Mouse (Mus musculus): Measurements from ENCODE around the gene Eif2b5.

The Eif2b5 gene

DNA sequence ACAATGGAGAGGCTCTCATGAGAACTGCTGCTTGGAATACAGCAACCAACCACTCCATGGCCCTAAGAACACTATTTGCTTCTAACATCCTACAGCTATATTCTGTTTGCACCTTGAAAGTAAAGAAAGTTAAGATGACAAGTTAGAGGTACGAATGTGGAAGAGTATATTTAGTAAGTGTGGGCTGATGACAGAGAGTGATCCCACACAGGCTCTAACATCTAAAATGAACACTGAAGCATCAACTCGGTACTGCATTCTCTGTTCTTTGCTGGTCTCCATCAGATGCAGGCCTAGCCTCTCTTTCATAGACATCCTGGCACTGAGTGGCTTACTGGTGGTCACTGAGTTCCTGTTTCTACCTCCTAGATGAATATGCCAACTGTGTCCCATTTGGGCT lies 9.4 kb upstream of the Eif2b5 start:
- DNase-seq (ENCODE audit: low spot score in 2 of 2) = no peak

DNA sequence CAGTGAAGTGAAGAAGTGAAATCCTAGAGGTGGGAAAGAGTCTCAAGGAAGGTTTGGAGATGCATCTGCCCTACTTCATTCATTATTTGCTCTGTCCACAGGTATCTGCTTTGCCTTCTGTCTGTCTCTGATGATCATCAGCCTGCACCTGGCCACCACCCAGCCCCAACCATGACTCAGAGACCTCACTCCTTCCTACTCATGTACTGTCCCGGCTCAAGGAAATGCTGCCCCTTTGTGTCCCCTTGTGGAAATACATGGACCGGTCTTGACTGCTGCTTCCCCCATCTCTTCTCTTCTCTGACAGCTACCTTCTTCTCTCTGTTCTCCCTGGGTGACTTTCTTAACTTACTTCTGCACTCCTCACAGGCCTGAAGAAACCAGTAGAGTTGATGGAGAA lies 8.0 kb upstream of the Eif2b5 start:
- DNase-seq (ENCODE audit: low spot score in 2 of 2) = no peak

DNA sequence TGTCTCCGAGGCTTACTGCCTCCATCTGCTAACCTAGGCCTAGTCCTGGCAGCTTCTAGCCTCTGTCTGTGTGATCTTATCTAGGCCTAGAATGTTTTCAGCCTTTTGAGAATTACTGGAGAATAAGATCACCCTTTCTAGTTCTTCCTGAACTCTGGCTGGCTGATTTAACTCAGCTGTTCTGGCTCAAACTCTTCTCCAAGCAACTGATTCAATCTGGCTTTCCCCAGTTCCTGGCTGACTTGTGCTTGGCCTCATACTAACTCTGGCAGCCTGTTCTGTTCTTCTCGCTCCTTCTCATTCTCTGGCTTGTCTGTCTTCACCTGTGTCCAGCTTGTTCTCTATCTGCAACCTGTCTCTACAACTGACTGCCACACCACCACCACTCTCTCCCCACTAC lies 7.3 kb upstream of the Eif2b5 start:
- no peak for DNase-seq (ENCODE audit: low spot score in 2 of 2)

DNA sequence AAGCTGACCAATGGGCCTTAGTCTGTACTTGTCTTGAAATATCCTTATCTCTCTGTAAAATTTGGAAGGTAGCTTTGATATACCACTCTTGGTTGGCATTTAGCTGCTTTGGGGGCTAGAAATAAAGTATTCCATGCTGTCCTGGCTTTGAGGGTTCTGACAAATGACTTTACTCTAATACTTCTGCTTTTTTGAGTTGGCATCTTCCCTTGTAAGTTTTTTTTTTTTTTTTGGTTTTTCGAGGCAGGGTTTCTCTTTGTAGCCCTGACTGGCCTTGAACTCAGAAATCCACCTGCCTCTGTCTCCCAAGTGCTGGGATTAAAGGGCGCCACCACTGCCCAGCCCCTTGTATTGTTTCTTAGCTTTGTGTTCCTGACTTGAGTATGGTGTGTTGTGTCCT lies 5.2 kb upstream of the Eif2b5 start:
- DNase-seq (ENCODE audit: low spot score in 2 of 2) = no peak

DNA sequence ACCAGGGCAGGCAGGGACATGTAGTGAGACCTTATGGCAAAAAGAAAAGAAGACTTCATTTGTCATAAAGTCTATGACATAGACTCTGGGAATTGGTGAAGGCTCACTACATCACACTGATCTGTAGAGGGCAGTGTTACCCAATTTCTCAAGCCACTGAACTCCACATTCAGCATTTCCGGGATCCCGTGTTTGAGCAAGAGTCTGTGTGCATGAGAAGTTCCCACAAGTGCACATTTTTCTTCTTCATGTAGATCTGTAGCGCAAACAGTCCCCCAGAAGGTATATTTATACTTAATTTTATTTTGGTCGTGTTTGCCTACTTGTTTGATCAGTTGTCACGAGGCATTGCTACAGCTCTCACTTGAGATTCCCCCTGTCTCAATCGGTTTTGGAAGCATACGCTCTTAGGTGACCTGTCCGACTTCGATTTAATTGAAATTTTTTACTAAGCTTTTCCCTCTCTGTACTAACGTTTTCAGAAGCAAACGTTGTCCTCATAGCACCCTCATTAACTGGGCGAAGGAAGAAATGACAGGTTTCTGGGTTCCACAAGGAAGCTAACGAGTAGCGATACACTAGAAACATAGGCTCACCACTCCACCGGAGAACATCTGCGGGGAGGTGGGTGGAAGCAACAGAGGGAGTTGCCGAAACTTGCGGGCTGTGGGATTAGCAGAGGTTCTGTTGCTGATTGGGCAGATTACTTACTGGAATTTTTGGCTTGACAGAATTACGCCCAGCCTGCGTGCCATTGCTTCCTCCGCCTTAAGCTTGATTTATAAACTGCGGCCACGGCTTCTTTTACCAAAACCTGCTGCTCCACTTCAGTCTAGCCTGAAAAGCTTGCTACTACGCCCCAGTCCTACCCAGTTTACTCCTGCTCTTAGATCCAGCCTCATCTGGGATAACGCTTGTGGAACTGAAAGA lies 1.7 kb upstream of the Eif2b5 start:
- peak; percentile 64 to 75 for DNase-seq (ENCODE audit: low spot score in 2 of 2)

DNA sequence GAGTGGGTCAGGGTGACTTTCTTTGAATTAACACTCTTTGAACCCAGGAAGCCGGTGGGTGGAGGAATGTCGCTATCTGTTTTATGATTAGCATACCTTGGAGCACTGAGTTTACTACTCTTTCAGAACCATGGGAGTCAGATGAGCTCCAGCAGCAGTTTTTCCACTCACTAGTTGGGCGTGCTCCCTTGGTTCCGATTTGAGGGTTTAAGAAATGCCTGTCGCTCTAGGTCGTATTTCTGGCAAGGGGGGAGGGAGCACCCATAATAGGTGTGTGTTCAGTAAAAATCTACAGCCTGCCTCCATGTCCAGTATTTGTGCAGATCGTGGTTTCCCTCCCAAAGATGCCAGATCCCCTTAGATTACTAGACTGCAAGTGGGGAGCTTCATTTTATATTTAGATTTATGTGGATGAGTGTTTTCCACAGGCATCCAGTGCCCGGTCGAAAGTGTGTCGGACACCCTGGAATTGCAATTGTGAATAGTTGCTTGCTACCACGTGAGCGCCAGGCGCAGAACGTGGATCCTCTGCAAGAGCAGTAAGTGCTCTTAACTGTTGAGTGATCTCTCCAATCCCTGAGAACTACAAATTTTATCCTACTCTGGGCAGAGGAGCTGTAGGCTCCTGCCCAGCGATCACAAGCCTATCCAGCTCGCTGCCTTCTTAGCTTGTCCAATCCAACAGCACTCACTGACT lies 489 bp upstream of the Eif2b5 start:
- peak; percentile 4 to 7 for DNase-seq (ENCODE audit: low spot score in 2 of 2)

DNA sequence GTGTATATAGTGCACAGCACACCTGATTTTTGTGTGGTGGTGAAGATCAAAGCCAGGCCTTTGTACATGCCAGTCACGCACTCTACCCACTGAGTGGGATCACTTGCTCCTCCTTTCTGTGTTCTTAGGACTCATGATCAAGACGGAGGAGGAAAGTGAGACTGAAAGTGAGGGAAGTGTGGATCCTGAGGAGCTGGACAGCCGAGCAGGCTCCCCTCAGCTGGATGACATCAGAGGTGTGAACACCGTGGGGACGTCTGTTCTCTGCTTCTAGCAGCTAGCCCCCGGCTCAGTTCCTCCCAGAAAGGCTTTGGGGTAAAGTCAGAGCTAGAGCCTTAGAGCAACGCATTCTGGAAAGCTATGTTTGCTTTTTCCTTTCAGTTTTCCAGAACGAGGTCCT lies 7.4 kb downstream of the Eif2b5 start:
- DNase-seq (ENCODE audit: low spot score in 2 of 2) = no peak

DNA sequence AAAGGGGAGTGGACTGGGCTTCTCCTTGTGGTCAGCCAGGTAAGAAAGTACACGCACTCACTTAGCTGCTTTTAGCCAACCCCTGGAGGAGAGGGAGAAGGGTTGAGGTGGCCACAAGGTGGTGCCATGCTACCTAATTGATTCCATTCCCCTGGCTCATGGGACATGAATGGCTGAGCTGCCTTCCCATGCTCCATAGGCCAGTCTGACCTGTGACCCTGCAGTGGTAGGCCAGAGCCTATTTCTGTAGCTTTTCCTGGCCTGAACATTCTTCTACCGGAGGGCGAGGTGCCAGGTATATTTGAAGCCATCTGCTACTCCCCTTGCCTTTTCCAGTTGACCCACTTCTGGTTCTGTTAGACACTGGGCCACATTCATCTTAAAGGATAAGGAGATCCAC lies 10.7 kb downstream of the Eif2b5 start:
- peak in 1 of 2 experiments; percentile 18 for DNase-seq (ENCODE audit: low spot score in 2 of 2)

DNA sequence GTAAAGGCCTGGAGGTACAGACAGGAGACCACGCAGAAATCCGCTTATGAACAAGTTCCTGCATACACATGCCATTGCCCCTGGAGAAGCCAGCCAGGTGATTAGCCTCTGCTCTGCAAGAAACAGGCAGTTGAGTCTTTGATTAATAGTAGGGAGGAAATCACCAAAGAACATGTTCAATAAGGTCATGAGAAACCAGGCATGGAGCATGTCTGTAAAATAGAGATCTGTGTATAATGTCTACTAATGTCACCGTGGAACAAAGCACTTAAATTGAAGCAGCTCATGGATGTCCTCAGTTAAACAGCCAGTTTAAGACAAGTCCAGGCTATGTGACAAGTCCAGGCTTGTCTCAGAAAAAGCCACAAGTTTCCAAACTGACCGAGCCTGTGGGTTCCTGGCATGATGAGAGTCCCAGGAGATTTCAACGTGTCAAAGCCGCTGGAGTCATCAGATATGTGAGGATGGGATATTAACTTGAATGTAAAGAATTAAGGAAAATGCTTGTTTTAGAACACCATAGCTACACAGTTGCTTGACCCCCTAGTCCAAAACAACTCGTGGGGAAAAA lies 12.7 kb downstream of the Eif2b5 start:
- DNase-seq (ENCODE audit: low spot score in 2 of 2) = no peak

DNA sequence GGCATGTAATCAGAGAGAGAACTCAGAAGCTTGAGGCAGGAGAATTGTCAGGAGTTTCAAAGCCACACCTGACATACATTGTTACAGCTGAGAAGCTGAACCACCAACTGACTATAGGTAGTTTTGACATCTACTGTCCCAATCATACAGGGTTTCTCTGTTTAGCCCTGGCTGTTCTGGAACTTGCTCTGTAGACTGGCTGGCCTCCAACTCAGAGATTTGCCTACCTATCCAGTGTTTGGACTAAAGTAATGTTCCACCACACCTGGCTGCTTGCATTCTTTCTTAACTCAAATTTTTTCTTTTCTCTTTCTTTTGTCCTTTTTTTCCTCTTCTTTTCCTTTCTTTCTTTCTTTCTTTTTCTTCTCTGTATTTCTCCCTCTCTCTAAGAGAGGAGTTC lies 17.4 kb downstream of the Eif2b5 start:
- no peak for DNase-seq (ENCODE audit: low spot score in 2 of 2)

DNA sequence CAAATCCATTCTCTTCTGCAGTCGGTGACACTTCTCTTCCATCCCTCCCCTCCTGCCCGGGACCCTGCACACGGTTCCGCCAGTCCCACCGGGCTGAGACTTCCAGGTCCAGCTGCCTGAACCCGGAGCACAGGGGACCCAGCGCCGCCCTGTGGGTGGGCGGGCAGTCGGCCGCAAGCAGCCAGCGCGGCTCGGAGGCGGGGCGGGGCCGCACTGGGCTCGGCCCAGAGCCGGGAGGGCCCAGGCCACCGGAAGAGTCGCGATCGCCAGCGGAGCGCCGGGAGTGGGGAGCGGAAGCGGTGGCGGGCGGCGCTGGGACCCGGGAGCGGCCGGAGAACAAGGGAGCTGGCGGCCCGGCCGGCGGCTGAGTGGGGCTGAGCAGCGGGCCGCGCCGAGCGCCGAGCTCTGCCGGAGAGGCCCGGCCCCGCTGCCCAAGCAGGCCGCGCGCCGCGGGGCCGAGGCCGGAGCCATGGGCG lies 18.1 kb downstream of the Eif2b5 start, which contains the start of gene Dvl3:
Gene Dvl3, plus strand, starts transcription at position 257 of the 476 bp plus-strand sequence.
- DNase-seq (ENCODE audit: low spot score in 2 of 2) = peak; percentile 91 to 94

DNA sequence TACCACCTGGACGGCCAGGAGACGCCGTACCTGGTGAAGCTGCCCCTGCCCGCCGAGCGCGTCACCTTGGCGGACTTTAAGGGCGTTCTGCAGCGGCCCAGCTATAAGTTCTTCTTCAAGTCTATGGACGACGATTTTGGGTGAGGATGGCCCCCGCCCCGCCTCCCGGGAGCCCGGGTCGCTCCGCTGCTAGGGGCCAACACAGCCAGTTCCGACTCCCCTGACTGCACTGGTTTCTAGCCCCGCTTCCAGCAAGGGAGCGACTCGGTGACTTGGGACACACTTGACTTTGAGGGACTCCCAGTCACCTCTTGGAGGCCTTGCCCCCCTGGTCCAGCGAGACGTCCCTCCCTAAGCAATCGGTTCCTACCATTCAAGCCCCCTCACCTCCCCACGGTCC lies 18.6 kb downstream of the Eif2b5 start:
- no peak for DNase-seq (ENCODE audit: low spot score in 2 of 2)

DNA sequence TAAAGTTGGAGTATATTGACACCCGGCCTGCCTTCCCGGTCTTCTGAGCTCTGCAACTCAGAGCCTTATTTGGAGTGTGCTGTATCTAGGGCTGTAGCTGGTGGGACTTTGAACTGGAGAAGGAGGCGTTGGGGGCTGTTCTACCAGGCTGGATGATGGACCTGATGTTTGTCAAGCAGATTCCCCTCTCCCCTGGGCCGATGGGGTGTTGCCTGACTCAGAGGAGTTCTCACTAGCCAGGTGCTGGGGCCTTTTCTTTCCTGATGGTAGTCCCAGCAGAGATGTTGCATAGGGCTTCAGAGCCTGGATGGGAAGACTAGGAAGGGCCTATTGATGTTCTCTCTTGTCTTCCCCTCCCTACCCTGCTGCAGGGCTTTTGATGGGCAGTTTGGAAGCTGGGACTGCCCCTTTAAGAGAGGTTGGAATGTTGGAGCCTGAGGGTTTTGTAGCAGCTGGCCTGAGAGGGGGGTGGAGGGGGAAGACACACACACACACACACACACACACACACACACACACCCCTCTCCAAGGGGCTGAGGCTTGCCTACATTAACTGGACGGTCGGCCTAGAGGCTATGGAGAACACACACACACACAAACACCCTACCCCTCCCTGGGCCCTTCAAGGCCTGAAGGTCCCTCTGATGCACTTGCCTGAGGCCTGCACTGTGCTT lies 19.2 kb downstream of the Eif2b5 start:
- DNase-seq (ENCODE audit: low spot score in 2 of 2) = no peak

DNA sequence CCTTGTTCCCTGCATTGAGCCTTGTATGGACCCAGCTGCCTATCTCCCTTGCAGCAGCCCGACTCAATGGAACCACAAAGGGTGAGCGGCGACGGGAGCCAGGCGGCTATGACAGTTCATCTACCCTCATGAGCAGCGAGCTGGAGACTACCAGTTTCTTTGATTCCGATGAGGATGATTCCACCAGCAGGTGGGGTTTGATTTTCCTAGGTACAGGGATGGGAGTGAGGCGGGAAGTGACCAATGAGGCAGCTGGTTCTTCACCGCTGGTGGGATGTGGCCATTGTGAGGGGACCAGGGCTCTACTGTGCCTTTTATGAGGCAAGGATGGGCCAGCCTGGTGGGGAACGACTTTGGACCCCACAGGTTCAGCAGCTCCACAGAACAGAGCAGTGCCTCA lies 25.3 kb downstream of the Eif2b5 start:
- DNase-seq (ENCODE audit: low spot score in 2 of 2) = no peak

DNA sequence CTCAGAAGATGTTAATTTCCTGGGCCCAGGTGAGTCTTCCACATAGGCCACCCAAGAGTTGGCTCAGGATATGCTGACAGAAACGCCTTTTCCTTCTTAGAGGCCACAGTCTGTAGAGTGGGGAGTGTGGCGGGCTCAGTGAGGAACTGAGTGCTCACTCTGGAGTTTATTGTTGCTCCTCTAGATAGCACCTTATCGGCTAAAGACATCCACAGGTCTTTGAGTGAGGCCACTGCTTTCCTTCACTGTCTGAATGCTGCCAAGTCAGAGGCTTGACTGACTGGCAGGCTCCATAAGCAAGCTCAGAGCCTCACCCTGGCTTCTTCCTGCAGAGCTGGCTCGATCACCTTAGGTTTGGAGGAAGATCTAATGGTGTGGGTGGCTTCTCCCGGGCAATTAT lies 30.2 kb downstream of the Eif2b5 start:
- no peak for DNase-seq (ENCODE audit: low spot score in 2 of 2)

DNA sequence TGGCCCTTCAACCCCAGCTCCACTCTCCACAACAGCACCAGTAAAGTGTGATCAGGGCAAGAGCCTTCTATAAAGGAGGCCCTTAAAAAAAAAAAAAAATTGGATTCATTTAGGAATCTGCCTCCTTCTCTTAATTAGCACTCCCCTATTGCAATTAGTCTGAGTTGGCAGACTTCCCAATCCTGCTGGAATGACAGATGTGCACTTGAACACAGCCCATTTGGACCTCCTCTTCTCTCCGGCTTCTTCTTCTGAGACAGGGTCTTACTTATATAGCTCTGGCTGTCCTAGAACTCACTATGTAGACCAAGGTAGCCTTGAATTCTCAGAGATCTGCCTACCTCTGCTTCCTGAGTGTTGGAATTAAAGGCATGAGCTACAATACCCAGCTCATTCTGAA lies 30.8 kb downstream of the Eif2b5 start:
- no peak for DNase-seq (ENCODE audit: low spot score in 2 of 2)

DNA sequence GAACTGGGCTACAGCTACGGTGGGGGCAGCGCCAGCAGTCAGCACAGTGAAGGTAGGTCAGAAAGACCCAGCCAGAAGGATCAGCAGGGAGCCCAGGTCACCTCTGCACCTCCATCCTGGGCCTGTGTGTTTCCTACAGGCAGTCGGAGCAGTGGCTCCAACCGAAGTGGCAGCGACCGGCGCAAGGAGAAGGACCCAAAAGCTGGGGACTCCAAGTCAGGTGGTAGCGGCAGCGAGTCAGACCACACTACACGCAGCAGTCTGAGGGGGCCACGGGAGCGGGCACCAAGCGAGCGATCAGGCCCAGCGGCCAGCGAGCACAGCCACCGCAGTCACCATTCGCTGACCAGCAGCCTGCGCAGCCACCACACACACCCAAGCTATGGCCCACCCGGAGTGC lies 32.3 kb downstream of the Eif2b5 start:
- DNase-seq (ENCODE audit: low spot score in 2 of 2) = no peak

DNA sequence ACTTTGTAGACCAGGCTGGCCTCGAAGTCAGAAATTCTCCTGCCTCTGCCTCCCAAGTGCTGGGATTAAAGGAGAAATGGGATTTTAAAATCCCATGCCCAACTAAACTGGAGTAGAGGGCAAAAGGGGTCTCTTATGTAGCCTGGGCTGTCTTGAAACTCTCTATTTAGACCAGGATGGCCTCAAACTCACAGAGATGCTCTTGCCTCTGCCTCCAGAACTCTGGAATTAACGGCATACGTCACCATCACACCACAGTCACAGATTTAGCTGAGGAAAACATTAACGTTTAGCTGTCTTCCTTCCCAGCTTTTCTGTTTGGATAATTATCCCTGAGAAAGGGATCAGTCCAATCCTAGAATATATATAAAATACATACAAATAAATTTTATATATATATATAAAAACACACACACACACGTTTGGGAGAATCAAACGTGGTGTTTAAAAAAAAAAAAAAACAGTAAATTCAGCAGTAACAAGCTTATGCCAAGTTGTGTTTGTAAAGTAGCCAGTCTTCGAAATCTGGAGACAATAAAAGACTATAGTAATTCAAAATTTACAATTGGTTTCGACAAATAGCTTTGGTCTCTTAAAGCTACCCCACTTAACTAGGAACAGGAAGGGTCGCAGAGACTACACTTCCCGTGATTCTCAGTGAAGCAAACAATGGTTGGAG lies 36.1 kb downstream of the Eif2b5 start:
- no peak for DNase-seq (ENCODE audit: low spot score in 2 of 2)

DNA sequence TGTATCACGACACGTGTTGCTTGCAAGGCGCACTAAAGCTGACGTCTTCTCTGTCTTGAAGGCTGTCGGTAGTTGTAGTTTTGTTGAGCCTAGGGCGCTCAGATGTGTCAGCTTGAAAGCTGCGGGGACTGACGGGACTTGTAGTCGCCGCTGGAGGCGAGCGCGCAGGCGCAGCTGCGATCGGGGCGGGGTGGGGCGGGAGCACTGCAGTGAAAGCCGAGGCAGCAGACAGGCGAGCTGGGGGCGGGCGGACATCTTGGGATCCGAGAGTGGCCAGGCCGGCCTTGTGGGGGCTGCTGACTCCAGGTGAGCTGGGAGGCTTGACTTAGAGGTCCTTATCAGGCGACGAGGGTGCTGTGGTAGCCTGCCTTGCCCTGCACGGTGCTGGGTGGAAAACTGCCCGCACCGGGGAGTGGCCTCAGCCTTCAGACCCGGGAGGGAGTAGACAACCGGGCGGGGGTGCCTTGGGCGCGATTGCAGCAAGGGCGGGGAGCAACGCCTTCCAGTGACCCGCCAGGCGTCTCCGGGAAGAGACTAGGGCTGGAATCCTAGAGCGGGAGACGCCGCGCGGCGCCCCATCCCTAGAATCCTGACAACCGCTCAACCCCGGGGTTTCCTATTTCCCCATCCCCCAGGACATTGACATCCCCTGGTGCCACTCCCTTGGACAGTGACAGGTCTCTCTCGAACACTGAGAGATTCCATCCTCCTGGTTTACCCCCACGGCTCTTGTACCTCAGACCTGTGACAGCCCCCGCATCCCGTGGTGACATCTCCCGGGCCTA lies 36.9 kb downstream of the Eif2b5 start, which contains the start of gene Ap2m1:
Gene Ap2m1, plus strand, starts transcription at position 183 of the 785 bp plus-strand sequence.
- DNase-seq (ENCODE audit: low spot score in 2 of 2) = peak; percentile 97 to 98

DNA sequence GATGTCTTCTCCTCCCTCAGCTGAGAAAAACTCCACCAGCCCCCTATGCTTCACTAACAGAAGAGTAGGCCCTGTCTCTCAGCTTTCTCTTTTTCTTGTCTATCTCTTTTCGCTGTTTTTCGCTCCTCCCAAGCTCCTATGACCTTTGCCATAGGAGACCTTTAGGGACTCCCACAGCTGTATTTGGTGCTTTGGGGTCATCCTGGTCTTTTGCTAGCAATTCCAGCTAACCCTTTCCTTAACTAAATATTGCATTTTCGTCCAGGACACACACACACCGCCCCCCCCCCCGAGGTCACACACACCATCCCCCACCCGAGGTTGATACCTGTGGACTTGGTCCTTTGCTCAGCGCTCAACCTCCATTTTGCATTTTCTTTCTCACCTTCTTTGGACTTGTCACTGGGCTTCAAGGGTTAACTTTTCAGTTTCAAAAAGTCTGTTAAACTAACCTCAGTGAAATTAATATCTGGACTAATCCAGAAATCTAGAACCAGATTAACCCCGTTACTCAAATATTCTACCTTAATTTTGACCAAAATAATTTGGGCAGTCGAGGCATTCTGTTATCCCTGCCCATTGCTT lies 37.6 kb downstream of the Eif2b5 start:
- DNase-seq (ENCODE audit: low spot score in 2 of 2) = no peak
